Mouse (Mus musculus) megakaryocyte progenitor cell, adult 5-6 weeks (primary cell): ENCODE measurements at regions not wholly inside any gene's neighbourhood (a gene's known extent, or its start where the extent isn't known, plus 50 kb on each side); places are given as distances from the start of the nearest gene placed in this dataset.
A peak's percentile ranks its signal among the peaks of the same experiment; 100 is the strongest.

Source experiments
- ATAC-seq: replicated peaks from 2 replicates; pipeline ENCODE4 v1.8.0; 2016; ENCODE audit warnings: mild to moderate bottlenecking, moderate TSS enrichment, inconsistent platforms; ENCODE audit not compliant: poor library complexity

- no peak for ATAC-seq
Observed at GRCm38 (mm10) chr4:105911678-105912077, 122.0 kb downstream of the Gm12728 start.

GRCm38 (mm10) chr4:105912296-105912695 is 122.6 kb downstream of the Gm12728 start:
- ATAC-seq, result no peak

- peak; percentile 78 for ATAC-seq
Observed at GRCm38 (mm10) chr4:105914996-105915395, 125.3 kb downstream of the Gm12728 start.

- no peak for ATAC-seq
Observed at GRCm38 (mm10) chr4:105916229-105916628, 126.6 kb downstream of the Gm12728 start.

- ATAC-seq, result peak; percentile 31; the same call in 1 of the 2 replicates
Observed at GRCm38 (mm10) chr4:105924781-105925382, 135.2 kb downstream of the Gm12728 start.

GRCm38 (mm10) chr4:105925506-105925905 is 135.8 kb downstream of the Gm12728 start:
- no peak for ATAC-seq

- peak; percentile 60 for ATAC-seq
Observed at GRCm38 (mm10) chr4:105929658-105930057, 140.0 kb downstream of the Gm12728 start.

- ATAC-seq, result no peak
Observed at GRCm38 (mm10) chr4:105934971-105935370, 145.3 kb downstream of the Gm12728 start.

- ATAC-seq, result peak; percentile 62
Observed at GRCm38 (mm10) chr4:105936755-105937514, 147.3 kb downstream of the Gm12728 start.

GRCm38 (mm10) chr4:105937587-105937986 is 147.9 kb downstream of the Gm12728 start:
- ATAC-seq, result no peak

- no peak for ATAC-seq
Observed at GRCm38 (mm10) chr4:105938886-105939285, 149.2 kb downstream of the Gm12728 start.

GRCm38 (mm10) chr4:105939636-105940199 is 150.0 kb downstream of the Gm12728 start:
- no peak for ATAC-seq

GRCm38 (mm10) chr4:105940891-105941290 is 151.2 kb downstream of the Gm12728 start:
- ATAC-seq, result no peak

- ATAC-seq, result peak; percentile 76
Observed at GRCm38 (mm10) chr4:105941785-105942184, 152.1 kb downstream of the Gm12728 start.

GRCm38 (mm10) chr4:105944962-105945361 is 155.3 kb downstream of the Gm12728 start:
- no peak for ATAC-seq

- no peak for ATAC-seq
Observed at GRCm38 (mm10) chr4:105945921-105946320, 156.3 kb downstream of the Gm12728 start.

- no peak for ATAC-seq
Observed at GRCm38 (mm10) chr4:105948326-105948725, 158.7 kb downstream of the Gm12728 start.

- no peak for ATAC-seq
Observed at GRCm38 (mm10) chr4:105952406-105952805, 162.7 kb downstream of the Gm12728 start.

GRCm38 (mm10) chr4:105956516-105956915 is 166.8 kb downstream of the Gm12728 start:
- no peak for ATAC-seq

- ATAC-seq, result no peak
Observed at GRCm38 (mm10) chr4:105958331-105958730, 168.7 kb downstream of the Gm12728 start.

- ATAC-seq, result no peak
Observed at GRCm38 (mm10) chr4:105961686-105962360, 172.2 kb downstream of the Gm12728 start.

GRCm38 (mm10) chr4:105962542-105962941 is 172.9 kb downstream of the Gm12728 start:
- peak; percentile 57 for ATAC-seq
